Mouse (Mus musculus) megakaryocyte-erythroid progenitor cell, adult 5-6 weeks (primary cell): ENCODE measurements around the gene Vmn1r208. TPM values are rescaled to one million over a fixed set of nuclear protein-coding genes. Genes with fewer than 3 reads are reported as not detected.
"Not testable (repeated sequence)": the region's sequence is repeated elsewhere in the genome, so short reads cannot be mapped to it uniquely, and the experiment has no call there.

Source experiments
- ATAC-seq: replicated peaks from 2 replicates; pipeline ENCODE4 v1.8.0; 2016; ENCODE audit warnings: mild to moderate bottlenecking, inconsistent platforms; ENCODE audit not compliant: severe bottlenecking, poor library complexity, low FRiP score, low TSS enrichment
- total RNA-seq, 2 experiments: library from RNA; stranded (forward) in 1 of 2; stranded (reverse) in 1 of 2; fragments of 200-1000, 215-1000 nt in 1 of 2; fragments of >200 nt in 1 of 2; fragmentation: Nextera tagmentation in 1 of 2; gene quantifications; 2 replicates each; pipeline ENCODE4 v1.2.3; 2014 to 2017

Gene Vmn1r208
- total RNA-seq (2014; fragmentation: Nextera tagmentation) (not detected in 2 replicates), total RNA-seq (2017) (not detected in 2 replicates)

GRCm38 (mm10) chr13:22777300-22777699 is at the start of gene Vmn1r208:
Gene Vmn1r208, minus strand, starts transcription at chr13:22777400.
- ATAC-seq: not testable (repeated sequence)

DNA sequence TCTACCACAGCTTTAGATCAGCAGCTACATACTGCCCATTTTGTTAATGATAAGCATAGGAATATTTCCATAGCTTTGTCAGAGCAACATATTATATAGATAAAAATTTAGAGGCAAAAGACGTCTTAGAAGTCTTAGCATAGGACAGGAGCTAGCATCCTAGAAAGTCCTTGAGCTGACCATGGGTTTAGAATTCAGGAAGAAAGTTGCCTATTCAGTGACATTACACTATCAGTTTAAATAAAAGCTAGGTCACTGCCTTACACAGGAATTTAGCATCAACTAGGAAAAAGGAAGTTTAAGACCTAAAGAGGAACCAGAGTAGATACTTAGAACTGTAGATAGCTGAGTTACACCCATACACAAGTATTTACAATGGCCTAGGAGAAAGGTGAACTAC is 44.4 kb upstream of the Vmn1r208 start:
- not testable (repeated sequence) for ATAC-seq

DNA sequence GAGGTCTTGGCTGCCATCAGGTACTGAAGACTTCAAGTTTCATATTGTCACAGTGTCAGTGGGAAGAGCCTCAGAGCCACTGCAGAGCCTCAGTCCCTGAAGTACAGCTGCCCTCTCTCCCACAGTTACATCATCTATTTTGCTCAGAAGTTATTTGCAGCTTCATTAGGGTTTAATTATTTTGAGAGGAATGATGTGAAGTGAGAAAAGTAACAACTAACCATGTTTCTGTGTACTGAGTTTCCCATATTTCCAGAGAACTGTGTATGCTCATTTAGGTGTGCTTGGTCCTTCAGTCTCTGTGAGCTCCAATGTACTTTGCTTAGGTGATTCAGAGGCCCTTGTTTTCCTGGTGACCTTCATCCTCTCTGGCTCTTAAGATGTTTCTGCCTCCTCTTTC is 32.4 kb upstream of the Vmn1r208 start, which contains the start of gene Vmn1r209:
TSS of gene Vmn1r209 (minus strand) at position 101 of the 400 bp plus-strand sequence.
- not testable (repeated sequence) for ATAC-seq

GRCm38 (mm10) chr13:22788096-22788495 is 10.9 kb upstream of the Vmn1r208 start:
- not testable (repeated sequence) for ATAC-seq

GRCm38 (mm10) chr13:22784159-22784558 is 7.0 kb upstream of the Vmn1r208 start:
- not testable (repeated sequence) for ATAC-seq

DNA sequence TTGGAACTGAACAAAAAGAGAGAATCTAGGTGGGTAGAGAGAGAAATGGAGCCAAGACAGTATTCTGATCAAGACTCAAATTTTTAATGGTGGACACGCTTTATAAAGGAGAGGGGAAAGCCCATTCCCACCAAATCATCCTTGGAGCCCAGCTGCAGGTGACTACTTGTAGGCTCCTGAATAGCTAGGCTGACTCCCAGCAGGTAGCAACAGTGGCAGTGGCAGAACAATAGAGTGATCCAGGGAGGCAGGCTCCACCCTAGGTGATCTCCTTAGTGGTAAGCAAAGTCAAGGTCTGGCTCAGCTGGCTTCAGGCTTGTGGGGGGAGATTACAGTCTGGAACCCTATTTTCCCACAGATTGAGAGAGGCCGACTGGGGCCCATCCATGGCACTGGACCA is 5.6 kb downstream of the Vmn1r208 start:
- not testable (repeated sequence) for ATAC-seq

DNA sequence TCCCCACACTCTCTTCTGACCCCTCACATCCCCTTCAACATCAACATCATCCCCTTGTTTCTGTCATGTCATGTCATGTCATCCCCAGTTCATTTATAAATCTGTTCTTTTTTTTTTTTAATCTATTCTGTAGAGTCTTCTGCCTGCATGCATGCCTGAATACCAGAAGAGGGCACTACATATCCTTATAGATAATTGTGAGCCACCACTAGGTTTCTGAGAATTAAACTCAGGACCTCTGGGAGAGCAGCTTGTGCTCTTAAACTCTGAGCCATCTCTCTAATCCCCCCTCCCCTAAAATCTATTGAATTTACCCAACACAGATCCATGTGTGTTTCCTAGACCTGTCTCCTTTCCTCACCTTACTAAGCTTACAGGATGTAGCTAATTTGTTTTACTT is 29.7 kb downstream of the Vmn1r208 start:
- no peak for ATAC-seq

DNA sequence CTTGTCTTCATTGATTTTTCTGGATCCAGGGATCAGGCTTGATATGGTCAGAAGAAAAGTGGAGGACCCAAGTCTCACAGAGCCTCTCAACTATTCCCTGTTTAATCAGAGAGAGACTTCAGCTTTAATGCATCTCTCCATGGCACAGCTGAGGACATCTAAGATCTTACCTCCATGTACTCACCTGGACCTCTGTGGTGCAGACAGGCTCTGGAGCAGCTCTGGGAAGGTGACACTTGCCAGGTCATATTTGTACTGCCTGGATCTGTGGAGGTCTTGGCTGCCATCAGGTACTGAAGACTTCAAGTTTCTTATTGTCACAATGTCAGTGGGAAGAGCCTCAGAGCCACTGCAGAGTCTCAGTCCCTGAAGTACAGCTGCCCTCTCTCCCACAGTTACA is 47.7 kb downstream of the Vmn1r208 start, which contains the start of gene Vmn1r207-ps:
TSS of gene Vmn1r207-ps (minus strand) at position 101 of the 400 bp plus-strand sequence.
- not testable (repeated sequence) for ATAC-seq

Other genes with a start within 250 kb of the Vmn1r208 start
- not detected in 2 replicates for gene Vmn1r204, start 224.2 kb downstream of the Vmn1r208 start, total RNA-seq (2014; fragmentation: Nextera tagmentation)
- gene Vmn1r204, start 224.2 kb downstream of the Vmn1r208 start, total RNA-seq (2017): not detected in 2 replicates
- gene Vmn1r205, start 184.4 kb downstream of the Vmn1r208 start, total RNA-seq (2014; fragmentation: Nextera tagmentation): not detected in 2 replicates
- gene Vmn1r205, start 184.4 kb downstream of the Vmn1r208 start, total RNA-seq (2017): not detected in 2 replicates
- gene Vmn1r206, start 153.1 kb downstream of the Vmn1r208 start, total RNA-seq (2014; fragmentation: Nextera tagmentation): not detected in 2 replicates
- not detected in 2 replicates for gene Vmn1r206, start 153.1 kb downstream of the Vmn1r208 start, total RNA-seq (2017)
- not detected in 2 replicates for gene Vmn1r207-ps, start 47.8 kb downstream of the Vmn1r208 start, total RNA-seq (2014; fragmentation: Nextera tagmentation)
- gene Vmn1r207-ps, start 47.8 kb downstream of the Vmn1r208 start, total RNA-seq (2017): not detected in 2 replicates
- not detected in 2 replicates for gene Vmn1r209, start 32.3 kb upstream of the Vmn1r208 start, total RNA-seq (2014; fragmentation: Nextera tagmentation)
- gene Vmn1r209, start 32.3 kb upstream of the Vmn1r208 start, total RNA-seq (2017): not detected in 2 replicates
- gene Vmn1r210, start 53.9 kb upstream of the Vmn1r208 start, total RNA-seq (2014; fragmentation: Nextera tagmentation): not detected in 2 replicates
- not detected in 2 replicates for gene Vmn1r210, start 53.9 kb upstream of the Vmn1r208 start, total RNA-seq (2017)
- gene Vmn1r211, start 80.2 kb upstream of the Vmn1r208 start, total RNA-seq (2014; fragmentation: Nextera tagmentation): not detected in 2 replicates
- not detected in 2 replicates for gene Vmn1r211, start 80.2 kb upstream of the Vmn1r208 start, total RNA-seq (2017)
- not detected in 2 replicates for gene Vmn1r212, start 106.8 kb upstream of the Vmn1r208 start, total RNA-seq (2014; fragmentation: Nextera tagmentation)
- not detected in 2 replicates for gene Vmn1r212, start 106.8 kb upstream of the Vmn1r208 start, total RNA-seq (2017)
- not detected in 2 replicates for gene Vmn1r213, start 230.3 kb upstream of the Vmn1r208 start, total RNA-seq (2014; fragmentation: Nextera tagmentation)
- not detected in 2 replicates for gene Vmn1r213, start 230.3 kb upstream of the Vmn1r208 start, total RNA-seq (2017)